Mouse (Mus musculus): ENCODE results near the gene Atg101. TPM values are rescaled to one million over a fixed set of nuclear protein-coding genes. Genes with fewer than 3 reads are reported as not detected.

Atg101 gene
- polyA plus RNA-seq, 1 experiment from 2014 or later: 66.5 TPM

- H3K27me3 ChIP-seq (ENCODE audit: control insufficient read depth, insufficient read depth, low read length): no peaks in the 10 kb centered on the region
- no peaks in the 10 kb centered on the region for H3K4me1 ChIP-seq (replicated peaks; ENCODE audit: control insufficient read depth, insufficient read depth, low read length)
- H3K4me3 ChIP-seq (ENCODE audit: low read depth, low read length): no peak overlapping the region
- no peak overlapping the region for H3K27ac ChIP-seq (ENCODE audit: low read depth, low read length)
- H3K4me2 ChIP-seq (replicated peaks; ENCODE audit: low read depth, low read length): no peak overlapping the region
- H3K9ac ChIP-seq (ENCODE audit: low read depth, low read length): no peak overlapping the region
- ATAC-seq (ENCODE audit: low FRiP score) (no peak), DNase-seq (ENCODE audit: low spot score) (no peak)
- H3K9me3 ChIP-seq (ENCODE audit: control insufficient read depth, low read length): no peaks in the 10 kb centered on the region
- H3K36me3 ChIP-seq (ENCODE audit: control insufficient read depth, insufficient read depth, low read length): no peaks in the 10 kb centered on the region
- WGBS: 67% methylated on average over 14 of the region's 15 CpGs
Observed at GRCm38 (mm10) chr15:101311087-101311770, 27.2 kb downstream of the Atg101 start.

- no peaks in the 10 kb centered on the region for H3K4me1 ChIP-seq (replicated peaks; ENCODE audit: control insufficient read depth, insufficient read depth, low read length)
- no peaks in the 10 kb centered on the region for H3K36me3 ChIP-seq (ENCODE audit: control insufficient read depth, insufficient read depth, low read length)
- no peak for ATAC-seq (ENCODE audit: low FRiP score)
- no peak for DNase-seq (ENCODE audit: low spot score)
- H3K27me3 ChIP-seq (ENCODE audit: control insufficient read depth, insufficient read depth, low read length): no peaks in the 10 kb centered on the region
- H3K4me2 ChIP-seq (replicated peaks; ENCODE audit: low read depth, low read length): no peak overlapping the region
- no peaks in the 10 kb centered on the region for H3K9me3 ChIP-seq (ENCODE audit: control insufficient read depth, low read length)
- H3K9ac ChIP-seq (ENCODE audit: low read depth, low read length): no peak overlapping the region
- WGBS: 85% methylated on average over 6 of the region's 6 CpGs
- H3K27ac ChIP-seq (ENCODE audit: low read depth, low read length): no peak overlapping the region
- no peak overlapping the region for H3K4me3 ChIP-seq (ENCODE audit: low read depth, low read length)
Observed at GRCm38 (mm10) chr15:101312006-101312405, 27.9 kb downstream of the Atg101 start.

GRCm38 (mm10) chr15:101315378-101315777 is 31.3 kb downstream of the Atg101 start:
- Histone ChIP-seq H3K4me1 (replicated peaks; ENCODE audit: control insufficient read depth, insufficient read depth, low read length) (0 out of 2 replicates have a peak, but pooled peaks cover 2% of the 10 kb centered on the region), H3K4me3 (ENCODE audit: low read depth, low read length) (no peak overlapping the region), H3K9ac (ENCODE audit: low read depth, low read length) (no peak overlapping the region), H3K9me3 (ENCODE audit: control insufficient read depth, low read length) (no peaks in the 10 kb centered on the region), H3K4me2 (replicated peaks; ENCODE audit: low read depth, low read length) (no peak overlapping the region), H3K27ac (ENCODE audit: low read depth, low read length) (no peak overlapping the region), H3K27me3 (ENCODE audit: control insufficient read depth, insufficient read depth, low read length) (no peaks in the 10 kb centered on the region), H3K36me3 (ENCODE audit: control insufficient read depth, insufficient read depth, low read length) (no peaks in the 10 kb centered on the region)
- ATAC-seq (ENCODE audit: low FRiP score) (peak; percentile 25; the same call in 1 of the 2 replicates), DNase-seq (ENCODE audit: low spot score) (no peak)
- WGBS: 80% methylated on average over 4 of the region's 4 CpGs

- Histone ChIP-seq H3K9me3 (ENCODE audit: control insufficient read depth, low read length) (no peaks in the 10 kb centered on the region), H3K27ac (ENCODE audit: low read depth, low read length) (no peak overlapping the region), H3K4me3 (ENCODE audit: low read depth, low read length) (no peak overlapping the region), H3K4me2 (replicated peaks; ENCODE audit: low read depth, low read length) (peak overlapping the region; percentile 11; the same call in 1 of the 2 replicates), H3K9ac (ENCODE audit: low read depth, low read length) (no peak overlapping the region), H3K36me3 (ENCODE audit: control insufficient read depth, insufficient read depth, low read length) (no peaks in the 10 kb centered on the region), H3K27me3 (ENCODE audit: control insufficient read depth, insufficient read depth, low read length) (no peaks in the 10 kb centered on the region), H3K4me1 (replicated peaks; ENCODE audit: control insufficient read depth, insufficient read depth, low read length) (0 out of 2 replicates have a peak, but pooled peaks cover 2% of the 10 kb centered on the region)
- peak; percentile 92 for DNase-seq (ENCODE audit: low spot score)
- peak; percentile 83 for ATAC-seq (ENCODE audit: low FRiP score)
- WGBS: 5% methylated on average over 11 of the region's 11 CpGs
Observed at GRCm38 (mm10) chr15:101315832-101316231, 31.8 kb downstream of the Atg101 start.

- no peaks in the 10 kb centered on the region for H3K9me3 ChIP-seq (ENCODE audit: control insufficient read depth, low read length)
- WGBS: 74% methylated on average over 13 of the region's 13 CpGs
- H3K36me3 ChIP-seq (ENCODE audit: control insufficient read depth, insufficient read depth, low read length): no peaks in the 10 kb centered on the region
- no peak overlapping the region for H3K4me2 ChIP-seq (replicated peaks; ENCODE audit: low read depth, low read length)
- DNase-seq (ENCODE audit: low spot score) (no peak), ATAC-seq (ENCODE audit: low FRiP score) (0 out of 2 replicates have a peak, but pooled peaks have one; percentile 38)
- H3K9ac ChIP-seq (ENCODE audit: low read depth, low read length): no peak overlapping the region
- 0 out of 2 replicates have a peak, but pooled peaks cover 2% of the 10 kb centered on the region for H3K4me1 ChIP-seq (replicated peaks; ENCODE audit: control insufficient read depth, insufficient read depth, low read length)
- no peak overlapping the region for H3K27ac ChIP-seq (ENCODE audit: low read depth, low read length)
- H3K27me3 ChIP-seq (ENCODE audit: control insufficient read depth, insufficient read depth, low read length): no peaks in the 10 kb centered on the region
- no peak overlapping the region for H3K4me3 ChIP-seq (ENCODE audit: low read depth, low read length)
Observed at GRCm38 (mm10) chr15:101316279-101316912, 32.3 kb downstream of the Atg101 start.

GRCm38 (mm10) chr15:101316913-101317813 is 33.1 kb downstream of the Atg101 start:
- WGBS: 76% methylated on average over 18 of the region's 18 CpGs
- Histone ChIP-seq H3K36me3 (ENCODE audit: control insufficient read depth, insufficient read depth, low read length) (no peaks in the 10 kb centered on the region), H3K27me3 (ENCODE audit: control insufficient read depth, insufficient read depth, low read length) (no peaks in the 10 kb centered on the region), H3K4me2 (replicated peaks; ENCODE audit: low read depth, low read length) (no peak overlapping the region), H3K9ac (ENCODE audit: low read depth, low read length) (no peak overlapping the region), H3K4me1 (replicated peaks; ENCODE audit: control insufficient read depth, insufficient read depth, low read length) (0 out of 2 replicates have a peak, but pooled peaks cover 2% of the 10 kb centered on the region), H3K4me3 (ENCODE audit: low read depth, low read length) (no peak overlapping the region), H3K9me3 (ENCODE audit: control insufficient read depth, low read length) (no peaks in the 10 kb centered on the region), H3K27ac (ENCODE audit: low read depth, low read length) (no peak overlapping the region)
- DNase-seq (ENCODE audit: low spot score) (no peak), ATAC-seq (ENCODE audit: low FRiP score) (no peak)

- Histone ChIP-seq H3K27ac (ENCODE audit: low read depth, low read length) (no peak overlapping the region), H3K4me2 (replicated peaks; ENCODE audit: low read depth, low read length) (no peak overlapping the region), H3K27me3 (ENCODE audit: control insufficient read depth, insufficient read depth, low read length) (no peaks in the 10 kb centered on the region), H3K36me3 (ENCODE audit: control insufficient read depth, insufficient read depth, low read length) (no peaks in the 10 kb centered on the region), H3K9ac (ENCODE audit: low read depth, low read length) (no peak overlapping the region), H3K4me3 (ENCODE audit: low read depth, low read length) (no peak overlapping the region), H3K4me1 (replicated peaks; ENCODE audit: control insufficient read depth, insufficient read depth, low read length) (0 out of 2 replicates have a peak, but pooled peaks cover 2% of the 10 kb centered on the region), H3K9me3 (ENCODE audit: control insufficient read depth, low read length) (no peaks in the 10 kb centered on the region)
- ATAC-seq (ENCODE audit: low FRiP score) (no peak), DNase-seq (ENCODE audit: low spot score) (no peak)
- 79% methylated on average over 2 of the region's 2 CpGs for WGBS
Observed at GRCm38 (mm10) chr15:101317814-101318500, 33.9 kb downstream of the Atg101 start.

Measured in hindbrain, embryonic 11.5 days (tissue).